Mouse (Mus musculus): ENCODE results near the gene Abcg4. TPM values are rescaled to one million over a fixed set of nuclear protein-coding genes. Genes with fewer than 3 reads are reported as not detected.

Gene Abcg4
- total and polyA plus RNA-seq, 3 experiments: 4.1 to 17.1 TPM; not detected in 1

DNA sequence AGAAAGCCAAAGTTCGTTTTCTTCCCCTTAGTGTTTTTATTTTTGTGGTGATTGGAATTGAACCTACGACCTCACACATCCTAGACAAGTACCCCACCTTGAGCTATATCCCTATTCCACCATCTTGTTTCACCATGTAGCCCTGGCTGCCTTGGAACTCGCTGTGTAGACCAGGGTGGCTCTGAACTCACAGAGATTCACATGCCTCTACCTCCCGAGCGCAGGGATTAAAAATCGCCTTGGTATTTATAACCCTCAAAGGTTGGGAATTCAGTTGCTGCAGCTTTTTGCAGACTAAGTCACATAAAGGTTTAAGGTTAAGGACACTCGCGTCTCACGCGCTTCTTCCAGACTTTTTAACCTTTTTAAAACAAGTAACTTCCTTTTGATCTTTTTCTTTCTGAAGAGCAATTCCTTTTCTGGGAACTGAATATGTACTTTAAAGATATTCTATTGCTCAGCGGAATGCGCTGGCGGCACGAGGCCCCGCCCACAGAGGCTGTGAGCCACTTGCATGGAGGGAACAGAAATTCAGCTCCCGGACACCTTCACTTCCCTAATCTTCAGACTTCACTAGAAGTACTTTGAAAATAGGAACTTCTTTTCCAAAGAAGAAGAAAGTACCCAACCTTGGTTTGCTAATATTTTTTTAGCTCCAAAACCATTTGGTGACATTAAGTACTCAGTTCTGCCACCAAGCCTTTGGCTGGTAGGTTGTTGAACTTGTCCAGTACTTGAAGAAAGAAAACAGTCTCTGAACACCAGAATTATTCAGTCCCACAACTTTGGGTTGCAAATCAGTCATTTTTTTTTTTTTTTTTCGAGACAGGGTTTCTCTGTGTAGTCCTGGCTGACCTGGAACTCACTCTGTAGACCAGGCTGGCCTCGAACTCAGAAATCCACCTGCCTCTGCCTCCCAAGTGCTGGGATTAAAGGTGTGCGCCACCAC is 53.7 kb downstream of the Abcg4 start:
- Histone ChIP-seq H3K4me1 (ENCODE audit: control insufficient read depth in 1 of 2, insufficient read depth in 2 of 2, low read length in 2 of 2) (peaks cover 0 to 6% of the 10 kb centered on the region in 2 experiments; a peak in 3 of 4 replicates), H3K9ac (ENCODE audit: control insufficient read depth, low read depth, low read length, poor library complexity, severe bottlenecking) (peak overlapping the region; percentile 85), H3K27ac (ENCODE audit: control insufficient read depth, low read depth, low read length) (peak overlapping the region; percentile 98), H3K36me3 (ENCODE audit: control insufficient read depth in 1 of 2, insufficient read depth in 2 of 2, low read length in 2 of 2) (peaks cover 0 to 15% of the 10 kb centered on the region in 2 experiments; a peak in 2 of 4 replicates), H3K9me3 (replicated peaks; ENCODE audit: insufficient read depth, low read length) (no peaks in the 10 kb centered on the region), H3K27me3 (ENCODE audit: control insufficient read depth in 1 of 2, insufficient read depth in 2 of 2, low read length in 2 of 2) (no peaks in the 10 kb centered on the region), H3K79me2 (ENCODE audit: control insufficient read depth, insufficient read depth, low read length, poor library complexity) (peaks cover 27% of the 10 kb centered on the region), H3K4me3 (ENCODE audit: control insufficient read depth in 1 of 2, insufficient read depth in 1 of 2, low read depth in 2 of 2, low read length in 2 of 2) (peak overlapping the region; percentile 60 to 73)
- DNase-seq (ENCODE audit: low read depth, low spot score): peak; percentile 95
- peak in 1 of 2 experiments; percentile 29; a peak in 1 of 4 replicates for TF ChIP-seq POLR2A (IDR thresholded peaks at IDR 0.05; ENCODE audit: control insufficient read depth in 1 of 2, insufficient read depth in 1 of 2, low read depth in 1 of 2, low read length in 2 of 2, poor library complexity in 1 of 2)
- TF ChIP-seq MAFK (IDR thresholded peaks at IDR 0.05; ENCODE audit: borderline replicate concordance, low read depth, low read length): no peak
- TF ChIP-seq GATA1 (IDR thresholded peaks at IDR 0.05; ENCODE audit: low read depth, low read length): no peak
- TF ChIP-seq MEF2A (IDR thresholded peaks at IDR 0.05; ENCODE audit: extremely low read depth, insufficient replicate concordance, low read depth, low read length, poor library complexity, severe bottlenecking): no peak
- TF ChIP-seq MAZ (IDR thresholded peaks at IDR 0.05; ENCODE audit: low read depth, low read length): peak; percentile 41; the same call in 1 of the 2 replicates
- peak; percentile 76 for TF ChIP-seq ZNF384 (IDR thresholded peaks at IDR 0.05; ENCODE audit: low read depth, low read length)
- TF ChIP-seq HCFC1 (IDR thresholded peaks at IDR 0.05; ENCODE audit: low read depth, low read length): no peak
- 0 out of 2 replicates have a peak, but pooled peaks have one; percentile 36 for TF ChIP-seq ZMIZ1 (IDR thresholded peaks at IDR 0.05; ENCODE audit: low read depth, low read length)
- TF ChIP-seq SIN3A (IDR thresholded peaks at IDR 0.05; ENCODE audit: low read length): no peak; the same call in 1 of the 2 replicates
- TF ChIP-seq BHLHE40 (IDR thresholded peaks at IDR 0.05; ENCODE audit: borderline replicate concordance, low read depth, low read length): no peak
- TF ChIP-seq MAX (IDR thresholded peaks at IDR 0.05; ENCODE audit: low read length): peak; percentile 56; the same call in 1 of the 2 replicates
- peak in 1 of 2 experiments; percentile 49; a peak in 1 of 4 replicates for TF ChIP-seq EP300 (IDR thresholded peaks at IDR 0.05; ENCODE audit: low read depth in 1 of 2, low read length in 2 of 2)
- no peak for TF ChIP-seq CTCF (IDR thresholded peaks at IDR 0.05 in 2 of 3, conservative IDR thresholded peaks at IDR 0.05 in 1 of 3; ENCODE audit: control insufficient read depth in 1 of 3, insufficient read depth in 1 of 3, low read depth in 2 of 3, low read length in 3 of 3, poor library complexity in 1 of 3, severe bottlenecking in 1 of 3)
- TF ChIP-seq MYC (IDR thresholded peaks at IDR 0.05; ENCODE audit: low read depth, low read length): peak; percentile 57
- 0 out of 2 replicates have a peak, but pooled peaks have one; percentile 11 for TF ChIP-seq ELF1 (IDR thresholded peaks at IDR 0.05; ENCODE audit: low read depth, low read length)
- TF ChIP-seq ZKSCAN1 (IDR thresholded peaks at IDR 0.05; ENCODE audit: low read depth, low read length): no peak
- TF ChIP-seq POLR2AphosphoS2 (IDR thresholded peaks at IDR 0.05; ENCODE audit: low read length): peak; percentile 7; the same call in 1 of the 2 replicates
- peak; percentile 53 for TF ChIP-seq TBP (IDR thresholded peaks at IDR 0.05; ENCODE audit: low read depth, low read length)
- peak; percentile 63 for TF ChIP-seq RCOR1 (IDR thresholded peaks at IDR 0.05; ENCODE audit: low read depth, low read length)
- TF ChIP-seq E2F4 (IDR thresholded peaks at IDR 0.05; ENCODE audit: borderline replicate concordance, low read depth, low read length): no peak; the same call in 1 of the 2 replicates
- TF ChIP-seq USF1 (IDR thresholded peaks at IDR 0.05; ENCODE audit: low read depth, low read length): peak; percentile 30; the same call in 1 of the 2 replicates
- TF ChIP-seq CHD1 (IDR thresholded peaks at IDR 0.05; ENCODE audit: low read depth, low read length): no peak; the same call in 1 of the 2 replicates
- 0 out of 2 replicates have a peak, but pooled peaks have one; percentile 8 for TF ChIP-seq ETS1 (IDR thresholded peaks at IDR 0.05; ENCODE audit: low read depth, low read length)
- 0 out of 2 replicates have a peak, but pooled peaks have one; percentile 24 for TF ChIP-seq NELFE (IDR thresholded peaks at IDR 0.05; ENCODE audit: low read depth, low read length)
- TF ChIP-seq RAD21 (IDR thresholded peaks at IDR 0.05; ENCODE audit: low read depth, low read length): no peak
- 0 out of 2 replicates have a peak, but pooled peaks have one; percentile 26 for TF ChIP-seq TCF12 (IDR thresholded peaks at IDR 0.05; ENCODE audit: low read depth, low read length)
- no peak for TF ChIP-seq POLR2AphosphoS5 (IDR thresholded peaks at IDR 0.05; ENCODE audit: borderline replicate concordance, low read depth, low read length)
- TF ChIP-seq KAT2A (conservative IDR thresholded peaks at IDR 0.05; ENCODE audit: low read depth, low read length): no peak
- no peak for TF ChIP-seq ZC3H11A (IDR thresholded peaks at IDR 0.05; ENCODE audit: low read depth, low read length)
- no peak for TF ChIP-seq CHD2 (IDR thresholded peaks at IDR 0.05; ENCODE audit: low read length)
- no peak for TF ChIP-seq TAL1 (IDR thresholded peaks at IDR 0.05; ENCODE audit: low read length)
- TF ChIP-seq UBTF (IDR thresholded peaks at IDR 0.05; ENCODE audit: borderline replicate concordance, insufficient read depth, low read depth, low read length): no peak
- no peak for TF ChIP-seq USF2 (IDR thresholded peaks at IDR 0.05; ENCODE audit: borderline replicate concordance in 1 of 2, insufficient read depth in 1 of 2, low read depth in 1 of 2, low read length in 2 of 2)
- 0 out of 2 replicates have a peak, but pooled peaks have one; percentile 16 for TF ChIP-seq SMC3 (IDR thresholded peaks at IDR 0.05; ENCODE audit: low read depth, low read length)

Data from MEL (cell line).